Mouse (Mus musculus) telencephalon, adult 2 months (tissue): ENCODE measurements around the gene Hoxb4.

ENCODE experiments used
- DNase-seq: peaks from one replicate; pipeline ENCODE4 v3.0.0-alpha.2; 2011; ENCODE audit warnings: low read depth, low spot score

Hoxb4 gene

DNA sequence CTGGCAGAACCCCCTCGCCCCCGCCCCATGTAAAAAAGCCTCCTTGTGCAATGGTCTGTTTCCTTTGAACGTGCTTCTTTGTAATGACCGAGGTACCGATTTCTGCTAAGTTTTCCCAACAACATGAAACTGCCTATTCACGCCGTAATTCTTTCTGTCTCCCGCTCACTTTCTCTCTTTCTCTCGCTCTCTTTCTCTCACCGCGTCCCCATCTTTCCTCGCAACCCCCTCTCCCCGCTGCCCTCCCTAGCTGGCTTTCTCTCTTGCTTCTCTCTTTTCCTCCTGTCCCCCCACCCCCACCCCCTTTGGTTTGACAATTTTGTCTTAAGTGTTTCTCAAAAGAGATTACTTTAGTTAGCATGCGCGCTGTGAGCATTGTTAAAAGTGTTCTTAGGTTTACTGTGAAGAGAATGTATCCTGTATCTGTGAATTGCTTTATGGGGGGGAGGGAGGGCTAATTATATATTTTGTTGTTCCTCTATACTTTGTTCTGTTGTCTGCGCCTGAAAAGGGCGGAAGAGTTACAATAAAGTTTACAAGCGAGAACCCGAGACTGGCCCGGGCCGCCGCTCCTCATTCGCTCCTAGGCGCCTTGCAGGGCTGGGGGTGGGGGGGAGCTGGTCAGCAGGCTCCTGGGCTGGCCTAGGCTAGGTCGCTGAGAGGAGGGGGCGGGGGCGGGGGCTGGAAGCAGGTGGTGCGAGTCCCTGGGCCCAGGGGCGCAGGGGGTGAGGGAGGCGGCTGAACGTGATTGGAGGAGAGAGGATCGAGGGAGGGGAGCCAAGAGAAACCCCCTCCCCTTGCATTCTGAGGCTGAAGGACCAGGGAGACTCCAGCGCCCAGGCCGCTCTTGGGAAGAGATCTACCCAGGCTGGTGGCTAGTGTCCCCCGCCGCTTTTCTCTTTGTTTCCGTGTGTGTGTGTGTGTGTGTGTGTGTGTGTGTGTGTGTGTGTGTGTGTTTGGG is 33.0 kb upstream of the Hoxb4 start:
- DNase-seq: no peak

DNA sequence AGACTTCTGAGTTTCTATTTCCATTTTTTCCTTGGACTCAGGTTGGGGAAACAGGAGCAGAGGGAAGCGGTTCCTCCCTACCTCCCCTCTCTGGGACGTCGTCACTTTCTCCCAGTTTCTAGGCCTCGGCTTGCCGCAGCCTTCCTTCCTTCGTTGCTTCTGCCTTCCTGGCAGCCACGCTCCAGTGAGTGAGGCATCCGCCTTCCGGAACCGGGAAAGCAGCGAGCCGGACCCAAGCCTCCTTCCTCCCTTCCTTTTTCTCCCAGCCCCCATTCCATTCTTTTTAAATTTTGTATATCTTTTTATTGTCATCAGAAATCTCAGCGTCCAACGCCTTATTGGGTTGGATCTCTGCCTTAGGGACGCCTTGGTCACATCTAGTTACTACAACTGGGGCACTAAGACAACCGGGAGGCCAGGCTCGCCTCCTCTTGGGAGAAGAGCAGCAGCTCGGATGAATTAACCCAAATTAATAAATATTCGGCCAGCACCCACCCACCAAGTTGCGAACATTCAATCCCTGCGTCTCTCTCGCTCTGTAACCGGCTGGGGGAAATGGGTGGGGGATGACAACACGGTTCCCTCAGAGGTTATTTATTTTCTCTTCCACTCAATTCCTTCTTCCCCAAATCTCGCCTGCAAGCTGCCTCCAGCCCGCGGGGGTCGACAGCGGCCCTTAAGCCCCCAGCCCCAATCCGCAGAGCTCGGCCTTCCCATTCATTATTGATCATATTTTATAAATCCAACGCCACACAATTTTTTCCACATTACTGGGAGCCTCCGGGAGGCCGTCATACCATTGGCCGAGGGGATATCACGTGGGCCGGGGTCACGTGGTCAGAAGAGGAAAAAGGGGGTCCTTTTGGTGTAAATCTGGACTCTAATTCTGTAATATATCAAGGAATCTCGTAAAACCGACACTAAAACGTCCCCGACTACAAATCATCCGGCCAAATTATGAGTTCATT is 32.0 kb upstream of the Hoxb4 start, which contains the start of gene Hoxb7:
Gene Hoxb7 (plus strand): TSS at position 853 of the 968 bp plus-strand sequence.
- DNase-seq: no peak

DNA sequence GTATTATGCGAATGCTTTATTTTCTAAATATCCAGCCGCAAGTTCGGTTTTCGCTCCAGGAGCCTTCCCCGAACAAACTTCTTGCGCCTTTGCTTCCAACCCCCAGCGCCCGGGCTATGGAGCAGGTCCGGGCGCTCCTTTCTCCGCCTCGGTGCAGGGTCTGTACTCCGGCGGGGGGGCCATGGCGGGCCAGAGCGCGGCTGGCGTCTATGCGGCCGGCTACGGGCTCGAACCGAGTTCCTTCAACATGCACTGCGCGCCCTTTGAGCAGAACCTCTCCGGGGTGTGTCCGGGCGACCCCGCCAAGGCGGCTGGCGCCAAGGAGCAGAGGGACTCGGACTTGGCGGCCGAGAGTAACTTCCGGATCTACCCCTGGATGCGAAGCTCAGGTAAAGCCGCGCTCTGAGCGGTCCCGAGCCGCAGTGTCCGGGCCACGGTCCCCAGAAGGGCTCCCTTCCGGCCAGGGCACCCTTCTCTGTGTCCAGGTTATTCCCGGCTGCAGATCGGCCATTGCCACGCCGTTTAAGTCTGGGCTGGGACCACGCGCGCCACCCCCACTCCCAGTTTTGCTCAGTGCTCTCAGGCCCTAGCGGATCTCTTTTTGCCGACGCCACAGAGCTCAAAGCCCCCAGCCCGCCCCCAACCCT is 31.2 kb upstream of the Hoxb4 start:
- no peak for DNase-seq

DNA sequence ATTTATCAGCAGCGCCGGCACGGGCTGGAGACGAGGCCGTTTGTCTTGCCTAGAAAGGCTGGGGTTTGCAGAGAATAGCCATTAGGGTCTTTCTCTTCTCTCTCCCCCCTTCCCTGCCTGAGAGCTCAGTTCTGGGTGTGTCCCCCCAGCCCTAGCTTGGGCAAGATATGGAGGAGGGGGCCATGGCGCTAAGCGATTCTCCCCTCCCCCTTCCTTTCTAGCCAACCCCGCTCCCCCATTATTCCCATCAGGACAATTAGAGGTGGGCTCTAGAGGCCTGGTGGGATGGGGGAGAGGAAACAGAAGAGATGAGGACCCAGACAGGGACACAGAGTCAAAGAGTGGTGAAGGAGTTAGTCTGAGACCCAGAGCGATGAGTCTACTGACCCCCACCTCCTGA is 30.7 kb upstream of the Hoxb4 start:
- DNase-seq: no peak

DNA sequence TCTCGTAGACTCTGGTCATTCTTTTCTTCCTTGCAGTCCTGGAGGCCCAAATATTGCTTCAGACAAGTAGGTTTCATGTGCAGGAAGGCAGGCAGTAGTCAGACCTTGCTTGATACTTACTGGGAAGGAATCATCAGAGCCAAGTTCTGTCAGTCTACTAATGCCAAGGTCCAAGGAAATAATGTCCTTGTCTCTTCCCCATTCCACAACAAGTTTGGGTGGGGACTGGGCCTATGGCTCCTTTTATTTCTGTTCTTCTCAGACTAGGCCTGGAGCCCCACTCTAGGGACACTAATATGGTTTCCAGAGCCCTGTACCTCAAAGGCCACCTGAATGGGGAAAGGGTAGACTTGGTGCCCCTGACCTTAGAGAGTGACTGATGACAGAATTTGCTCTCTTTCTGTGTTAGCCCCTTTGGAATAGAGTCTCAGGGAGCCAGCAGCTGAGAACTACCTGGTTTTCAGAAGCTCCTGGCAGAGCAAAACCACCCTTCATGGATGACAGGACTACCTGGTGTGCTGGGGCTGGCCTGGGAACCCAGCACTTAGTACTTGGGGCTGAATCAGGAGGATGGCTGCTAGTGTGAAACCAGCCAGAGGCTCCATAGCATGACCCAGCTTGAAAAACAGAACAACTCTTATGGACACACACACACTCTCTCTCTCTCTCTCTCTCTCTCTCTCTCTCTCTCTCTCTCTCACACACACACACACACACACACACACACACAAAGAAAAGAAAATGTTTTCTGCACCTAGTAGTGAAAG is 29.4 kb upstream of the Hoxb4 start:
- no peak for DNase-seq

DNA sequence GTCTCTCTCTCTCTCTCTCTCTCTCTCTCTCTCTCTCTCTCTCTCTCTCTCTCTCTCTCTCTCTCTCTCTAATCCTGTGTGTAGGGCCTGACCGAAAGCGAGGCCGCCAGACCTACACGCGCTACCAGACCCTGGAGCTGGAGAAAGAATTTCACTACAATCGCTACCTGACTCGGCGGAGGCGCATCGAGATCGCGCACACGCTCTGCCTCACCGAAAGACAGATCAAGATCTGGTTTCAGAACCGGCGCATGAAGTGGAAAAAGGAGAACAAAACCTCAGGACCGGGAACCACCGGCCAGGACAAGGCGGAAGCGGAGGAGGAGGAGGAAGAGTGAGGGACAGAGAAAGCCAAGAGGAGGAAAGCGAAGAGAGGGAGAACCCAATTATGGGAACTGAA is 28.8 kb upstream of the Hoxb4 start:
- DNase-seq: no peak

DNA sequence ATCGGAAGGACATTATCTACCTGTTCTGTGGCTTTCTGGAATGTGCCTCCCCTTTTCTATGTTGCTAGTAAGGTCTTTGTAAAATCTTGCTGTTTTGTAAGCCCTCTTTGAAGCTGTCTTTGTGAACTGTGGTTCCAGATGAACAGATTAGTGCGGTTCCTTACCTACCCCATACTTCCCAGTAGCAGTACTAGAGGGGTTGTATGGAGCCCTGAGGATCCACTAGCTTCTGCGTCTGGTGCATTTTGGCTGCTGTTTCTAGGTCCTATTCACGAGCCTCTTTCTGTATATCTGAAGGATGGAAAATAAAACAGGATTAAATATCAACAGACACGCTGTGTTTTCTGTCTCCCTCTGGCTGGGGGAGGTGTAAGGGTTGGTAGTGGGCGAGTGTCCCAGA is 28.2 kb upstream of the Hoxb4 start:
- DNase-seq: no peak

DNA sequence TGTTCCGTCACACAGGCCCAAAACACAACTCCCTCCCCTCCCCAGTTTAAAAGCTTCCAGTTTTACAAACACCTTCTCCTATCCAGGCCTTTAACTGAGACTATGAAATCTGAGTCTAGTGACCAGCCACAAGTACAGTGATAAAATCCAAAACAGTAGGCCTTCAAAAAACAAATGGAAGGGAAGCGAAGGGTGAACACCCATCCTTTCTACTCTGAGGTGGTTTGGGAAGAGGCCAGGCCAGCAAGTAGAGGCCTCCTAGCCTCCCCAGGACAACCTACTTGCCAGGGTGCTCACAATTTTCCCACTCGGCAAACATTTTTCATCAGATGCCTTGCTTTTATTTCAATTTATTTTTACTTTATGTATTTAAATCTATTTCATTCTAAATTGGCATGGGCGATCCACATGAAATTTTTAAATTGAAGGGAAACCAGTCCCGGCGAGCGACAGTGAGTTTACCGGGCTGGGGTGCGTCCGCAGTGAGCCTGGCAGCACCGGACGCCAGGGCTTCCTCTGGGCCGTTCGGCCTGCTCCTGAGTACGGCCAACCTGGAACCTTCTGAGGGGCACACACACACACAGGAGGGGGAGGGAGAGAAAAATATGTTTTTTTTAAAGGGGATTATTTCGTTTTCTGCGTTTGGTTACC is 27.2 kb upstream of the Hoxb4 start:
- no peak for DNase-seq

DNA sequence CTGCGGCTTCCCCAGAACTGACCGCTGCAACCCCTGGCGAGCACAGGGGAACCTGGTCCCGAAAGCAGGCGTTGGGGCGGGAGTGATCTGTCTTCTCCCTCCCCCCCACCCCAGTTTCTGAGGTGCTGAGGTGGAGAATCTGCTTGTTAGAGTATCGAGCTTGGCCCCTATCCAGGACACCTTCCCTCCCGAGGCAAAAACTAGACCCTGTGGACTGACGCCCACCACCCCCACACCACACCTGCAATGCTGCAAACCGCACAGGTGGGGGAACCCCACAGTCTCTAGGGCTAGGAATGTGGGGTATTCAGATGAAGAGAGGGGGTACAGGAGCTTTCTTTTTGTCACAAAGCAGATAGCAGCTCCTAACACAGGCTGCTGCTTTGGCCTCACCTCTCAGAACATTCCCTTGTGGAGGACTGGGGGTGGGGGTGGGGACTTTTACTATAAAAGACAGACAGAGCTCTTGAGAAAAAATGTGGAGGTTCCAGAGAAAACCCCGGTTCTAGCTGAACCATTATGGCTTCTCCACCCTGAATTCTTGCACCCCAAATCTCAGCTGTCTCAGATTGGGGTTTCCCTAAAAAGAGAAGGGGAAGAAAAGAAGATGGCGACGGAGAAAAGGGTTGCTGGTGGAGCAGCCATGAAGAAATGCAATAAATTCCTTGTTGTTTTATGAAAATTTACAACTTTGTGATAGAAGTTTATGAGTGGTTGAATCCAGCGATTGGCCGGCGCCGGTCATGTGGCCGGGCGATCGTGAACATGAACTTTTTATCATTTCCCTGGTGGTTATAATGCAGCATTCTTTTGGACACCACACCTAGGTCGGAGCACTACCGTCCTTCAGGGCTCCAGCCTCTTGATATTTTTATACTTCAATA is 26.1 kb upstream of the Hoxb4 start, which contains the start of gene Hoxb6:
Gene Hoxb6 (plus strand): TSS at position 796 of the 884 bp plus-strand sequence.
- DNase-seq: no peak

DNA sequence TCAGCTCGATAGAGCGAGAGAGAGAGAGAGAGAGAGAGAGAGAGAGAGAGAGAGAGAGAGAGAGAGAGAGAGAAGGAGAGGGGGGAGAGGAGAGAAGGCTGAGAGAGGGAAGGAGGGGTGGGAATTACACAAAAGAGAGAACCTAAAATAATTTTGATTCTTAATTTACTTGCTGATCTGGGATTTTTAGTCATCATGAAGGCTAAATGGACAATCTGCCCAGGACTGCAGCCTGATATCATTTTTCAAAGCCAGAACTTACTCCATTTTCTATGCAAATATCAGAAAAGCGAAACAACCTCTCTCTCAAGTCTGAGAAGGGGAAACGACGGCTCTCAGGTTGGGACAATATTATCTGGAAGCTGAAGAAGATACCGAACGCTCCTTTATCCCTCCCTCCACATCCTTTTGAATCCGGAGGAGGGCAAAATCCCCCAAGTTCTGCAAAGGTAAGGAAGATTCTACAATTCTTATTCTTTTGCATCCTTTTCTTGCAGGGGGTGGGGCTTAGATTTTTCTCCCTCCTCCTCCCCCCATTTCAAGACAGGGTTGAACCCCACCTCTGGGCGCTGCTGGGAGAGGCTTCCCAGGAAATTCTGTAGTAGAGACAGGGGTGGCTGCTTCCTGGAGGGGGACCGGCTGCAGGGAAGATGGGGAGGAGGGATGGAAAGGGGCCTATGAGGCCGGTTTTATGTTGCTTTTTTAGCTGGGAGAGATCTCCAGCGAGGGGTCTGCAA is 25.3 kb upstream of the Hoxb4 start:
- no peak for DNase-seq

DNA sequence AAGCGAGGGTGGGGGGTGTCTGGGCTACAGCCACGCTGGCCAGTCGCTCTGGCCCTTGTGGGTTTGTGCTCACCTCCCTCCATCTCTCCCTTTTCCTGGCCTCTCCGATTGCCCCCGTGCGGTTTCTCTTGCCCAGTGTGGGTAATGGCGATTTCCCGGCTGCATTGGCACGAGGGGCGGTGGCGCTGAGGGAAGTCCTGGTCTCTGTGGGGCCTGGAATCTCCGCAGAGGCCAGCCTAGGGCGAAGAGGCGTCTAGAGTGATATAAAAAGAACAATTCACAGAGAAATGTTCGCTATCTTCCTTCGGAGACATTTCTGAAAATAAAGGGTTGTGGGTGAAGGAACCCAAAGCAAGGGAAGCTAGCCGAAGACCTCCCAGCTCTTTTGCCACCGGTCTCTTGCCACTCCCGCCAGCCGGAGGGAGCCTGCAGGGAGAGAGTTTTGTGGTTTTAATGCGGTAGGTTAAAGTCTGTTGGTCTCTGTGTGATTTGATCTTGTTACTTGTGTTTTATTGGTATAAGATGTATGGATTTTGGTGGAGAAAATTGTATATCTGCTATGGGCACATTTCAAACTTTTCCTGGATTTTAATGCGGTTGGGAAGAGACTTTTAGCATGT is 24.7 kb upstream of the Hoxb4 start:
- no peak for DNase-seq

DNA sequence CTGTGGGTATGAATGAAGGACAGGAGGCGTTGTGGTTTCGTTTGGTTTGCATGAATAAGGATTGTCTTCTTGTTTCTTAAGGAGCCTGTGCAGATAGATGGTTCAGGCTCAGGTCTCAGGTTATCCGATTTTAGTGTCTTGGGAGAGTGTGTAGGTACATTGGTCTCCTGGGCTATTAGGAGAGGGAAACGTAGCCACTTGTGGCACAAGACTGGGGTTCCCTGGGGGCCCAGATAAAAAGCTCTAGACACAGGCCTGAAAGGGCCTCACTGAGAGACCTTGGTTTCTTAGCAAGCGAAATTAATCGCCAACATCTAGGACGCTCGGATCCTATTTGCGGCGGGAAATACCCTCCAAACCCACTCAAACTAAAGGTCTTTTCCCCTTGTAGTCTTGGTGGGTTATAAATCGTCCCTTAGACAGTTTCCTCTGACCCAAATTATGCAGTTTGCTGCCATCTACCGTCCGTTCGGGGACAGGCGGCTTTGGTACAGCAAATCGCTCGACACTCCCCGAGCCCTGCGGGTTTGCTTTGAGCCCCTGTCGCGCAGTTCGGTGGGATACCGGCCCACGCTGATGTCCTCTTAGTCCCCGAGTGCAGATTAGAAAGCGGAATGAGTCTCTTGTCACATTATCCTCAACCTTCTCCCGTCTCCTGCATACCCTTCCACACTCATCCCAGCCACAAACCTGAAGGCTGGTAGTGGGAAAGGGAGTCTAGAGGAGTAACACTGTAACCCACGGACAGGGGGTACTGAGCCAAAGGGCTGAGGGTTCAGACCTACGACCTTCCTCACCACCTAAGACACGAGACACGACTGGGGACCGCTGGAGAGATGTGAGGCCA is 23.6 kb upstream of the Hoxb4 start:
- DNase-seq: no peak

DNA sequence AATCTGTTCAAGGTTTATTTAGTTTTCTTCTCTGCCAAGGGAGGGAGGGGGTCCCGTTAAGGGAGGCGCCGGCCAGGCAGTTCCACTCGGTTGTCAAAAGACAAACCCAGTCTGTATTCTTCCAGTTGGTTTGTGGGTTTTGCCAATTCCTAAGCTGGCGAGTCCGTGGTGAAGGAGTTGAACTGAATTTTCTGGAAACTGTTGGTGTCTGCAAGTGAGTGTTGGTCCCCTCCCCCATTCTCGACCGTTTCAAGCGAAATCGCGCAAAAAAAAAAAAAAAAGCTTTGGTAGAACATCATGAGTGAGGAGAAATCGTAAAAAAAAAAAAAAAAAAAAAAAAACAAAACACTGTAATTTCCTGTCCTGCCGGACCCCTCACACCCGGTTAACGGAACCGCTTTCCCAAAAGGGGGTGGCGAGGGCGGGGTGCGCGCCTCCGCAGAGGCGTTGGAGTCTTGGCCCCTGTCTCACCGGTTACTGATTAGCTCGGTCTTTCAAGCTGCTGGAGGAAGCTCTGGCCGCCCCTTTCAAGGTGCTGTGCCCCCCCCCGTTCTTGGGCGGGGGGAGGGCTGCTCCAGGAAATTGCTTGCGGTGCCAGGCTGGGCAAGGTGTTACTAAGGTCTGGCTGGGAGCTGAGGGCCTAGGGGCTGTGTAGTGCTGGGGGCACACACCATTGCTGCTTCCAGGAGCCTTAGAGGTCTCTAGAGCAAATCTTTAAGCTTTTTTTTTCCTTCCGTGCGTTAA is 22.8 kb upstream of the Hoxb4 start:
- DNase-seq: no peak

DNA sequence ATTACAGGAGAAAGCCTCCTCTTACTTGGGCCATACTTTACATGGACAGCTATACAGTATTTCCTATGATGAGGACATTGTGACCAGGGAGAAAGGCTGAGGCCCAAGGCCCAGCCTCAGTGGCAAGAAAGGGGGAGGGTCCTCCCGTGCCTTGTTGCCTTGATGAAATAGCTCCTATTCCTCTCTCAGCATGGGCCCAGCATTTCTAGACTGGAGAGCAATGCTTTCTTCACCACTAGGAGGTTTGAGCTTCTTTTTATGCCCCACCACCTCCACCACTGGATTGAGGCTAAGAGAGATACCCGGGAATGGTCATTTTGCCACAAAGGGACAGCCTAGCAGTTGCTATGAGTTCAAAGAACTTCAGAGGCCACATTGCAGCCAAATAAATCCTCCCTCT is 21.1 kb upstream of the Hoxb4 start:
- no peak for DNase-seq

DNA sequence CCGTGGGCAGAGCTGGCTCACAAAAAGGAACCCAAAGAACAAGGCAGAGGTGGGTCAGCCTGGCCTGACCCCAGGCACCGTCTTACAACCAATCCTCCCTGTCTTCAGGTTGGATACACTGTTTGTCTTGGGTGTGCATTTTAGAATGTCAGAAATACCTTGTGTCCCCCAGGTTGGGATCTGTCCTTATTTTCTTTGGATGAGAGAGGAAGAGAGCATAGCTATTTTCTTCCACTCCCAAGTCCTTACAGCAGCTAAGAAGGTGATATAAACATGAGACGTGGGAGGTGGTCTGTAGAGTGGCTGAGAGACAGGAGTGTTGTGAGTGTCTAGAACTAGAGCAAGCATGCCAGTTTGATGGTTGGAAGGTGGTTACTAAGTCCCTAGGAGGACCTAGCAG is 20.6 kb upstream of the Hoxb4 start:
- DNase-seq: no peak

DNA sequence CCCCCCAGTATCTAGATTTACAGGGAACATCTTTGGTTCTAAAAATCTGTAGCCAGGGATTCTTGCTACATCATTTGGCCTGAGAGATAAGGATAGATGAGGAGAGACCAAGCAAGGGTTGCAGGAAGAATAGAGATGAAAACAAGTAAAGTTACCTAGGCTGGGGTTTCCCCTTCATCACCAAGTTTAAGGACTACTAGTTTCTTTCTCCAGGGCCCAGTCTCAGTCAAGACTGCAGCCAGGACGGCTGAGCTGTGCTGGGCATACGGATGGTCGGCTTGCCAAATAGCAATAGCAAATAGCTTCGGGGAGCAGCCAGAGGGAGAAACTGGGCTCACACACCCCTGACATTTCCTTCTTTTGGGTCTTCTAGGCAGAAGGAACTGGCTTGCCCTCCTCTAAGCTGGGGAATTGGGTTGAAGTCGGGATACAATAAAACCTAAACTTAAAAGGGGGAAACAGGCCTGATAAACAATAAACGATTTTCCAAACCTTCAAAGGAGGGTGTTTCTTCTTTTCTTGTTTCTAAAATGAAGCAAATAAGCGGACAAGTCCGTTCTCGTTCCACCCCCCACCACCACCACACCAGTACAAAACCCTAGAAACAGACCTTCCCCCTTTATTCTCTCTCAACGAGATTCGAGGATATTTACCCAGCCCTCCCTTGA is 20.0 kb upstream of the Hoxb4 start:
- no peak for DNase-seq
